Mouse (Mus musculus) embryonic facial prominence, embryonic 13.5 days (tissue): ENCODE data around the gene Zscan2. TPM values are rescaled to one million over a fixed set of nuclear protein-coding genes. Genes with fewer than 3 reads are reported as not detected.
A peak's percentile ranks its signal among the peaks of the same experiment; 100 is the strongest.

ENCODE experiments used
- ATAC-seq: fragments of 200-750 bp; cut with Nextera tagmentation; 2 replicates; pipeline ENCODE4 v1.8.0; 2017; ENCODE audit warnings: low read depth; ENCODE audit not compliant: insufficient number of reproducible peaks, insufficient read depth, low FRiP score, low TSS enrichment
- H3K27ac ChIP-seq: fragments of 300-500 bp; sonication (generic); 2 replicates; pipeline ENCODE4 v1.5.1; 2015; ENCODE audit warnings: moderate library complexity, mild to moderate bottlenecking, inconsistent platforms
- H3K27me3 ChIP-seq: fragments of 300-500 bp; sonication (generic); 2 replicates; pipeline ENCODE4 v1.6.1; 2015; ENCODE audit warnings: mild to moderate bottlenecking, inconsistent platforms
- H3K36me3 ChIP-seq: fragments of 300-500 bp; sonication (generic); 2 replicates; pipeline ENCODE4 v1.6.1; 2015; ENCODE audit warnings: mild to moderate bottlenecking, inconsistent platforms
- H3K4me1 ChIP-seq: fragments of 300-500 bp; sonication (generic); 2 replicates; pipeline ENCODE4 v1.6.1; 2015; ENCODE audit warnings: inconsistent platforms
- H3K4me2 ChIP-seq: fragments of 300-500 bp; sonication (generic); 2 replicates; pipeline ENCODE4 v1.6.1; 2015; ENCODE audit warnings: moderate library complexity, mild to moderate bottlenecking, inconsistent platforms
- H3K4me3 ChIP-seq: fragments of 300-500 bp; sonication (generic); 2 replicates; pipeline ENCODE4 v1.5.1; 2015; ENCODE audit warnings: mild to moderate bottlenecking, inconsistent platforms
- H3K9ac ChIP-seq: fragments of 300-500 bp; sonication (generic); 2 replicates; pipeline ENCODE4 v1.6.1; 2015; ENCODE audit warnings: mild to moderate bottlenecking, inconsistent platforms
- H3K9me3 ChIP-seq: fragments of 300-500 bp; sonication (generic); 2 replicates; pipeline ENCODE4 v1.6.1; 2016; ENCODE audit warnings: inconsistent platforms
- WGBS: fragments of 180-500 bp; shearing (Covaris S2); methylation state at CpG from one replicate; pipeline ENCODE4 v1.1.7; 2015; ENCODE audit warnings: mixed read lengths; 5-methylcytosine and 5-hydroxymethylcytosine counted together
- polyA plus RNA-seq: library from polyadenylated mRNA; unstranded; fragments of >200 nt; fragmentation: Nextera tagmentation; extraction: Ambion mirVana; gene quantifications from 2 replicates; pipeline ENCODE4 v1.2.1, GENCODE M21; 2015

The Zscan2 gene
- polyA plus RNA-seq, 1 experiment from 2014 or later: 3.3 TPM

DNA sequence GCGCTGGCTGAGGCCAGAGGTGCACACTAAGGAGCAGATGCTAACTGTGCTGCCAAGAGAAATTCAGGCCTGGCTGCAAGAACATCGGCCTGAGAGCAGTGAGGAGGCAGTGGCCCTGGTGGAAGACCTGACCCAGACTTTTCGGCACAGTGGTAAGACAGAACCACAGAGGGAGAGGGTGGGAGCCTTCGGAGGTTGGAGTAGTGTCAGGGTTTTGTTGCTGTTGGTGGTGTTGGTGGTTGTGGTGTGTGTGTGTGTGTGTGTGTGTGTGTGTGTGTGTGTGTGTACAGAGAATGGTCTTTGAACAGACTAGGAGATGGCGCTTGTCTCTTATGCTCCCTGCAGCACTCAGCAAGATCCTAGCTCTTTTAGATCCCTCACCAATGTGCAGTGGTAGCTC, 2.8 kb downstream of the Zscan2 start:
- no peaks in the 10 kb centered on the region for H3K27me3 ChIP-seq
- H3K27ac ChIP-seq: no peak overlapping the region
- no peak for ATAC-seq
- 0 out of 2 replicates have a peak overlapping the region, but pooled peaks have one; percentile 32 for H3K9ac ChIP-seq
- no peak overlapping the region for H3K4me3 ChIP-seq
- peak overlapping the region; percentile 0; the same call in 1 of the 2 replicates for H3K4me2 ChIP-seq
- H3K4me1 ChIP-seq: peaks cover 36% of the 10 kb centered on the region
- no peaks in the 10 kb centered on the region for H3K9me3 ChIP-seq
- peaks cover 55% of the 10 kb centered on the region for H3K36me3 ChIP-seq
- WGBS: 82% methylated on average over 5 of the region's 5 CpGs

DNA sequence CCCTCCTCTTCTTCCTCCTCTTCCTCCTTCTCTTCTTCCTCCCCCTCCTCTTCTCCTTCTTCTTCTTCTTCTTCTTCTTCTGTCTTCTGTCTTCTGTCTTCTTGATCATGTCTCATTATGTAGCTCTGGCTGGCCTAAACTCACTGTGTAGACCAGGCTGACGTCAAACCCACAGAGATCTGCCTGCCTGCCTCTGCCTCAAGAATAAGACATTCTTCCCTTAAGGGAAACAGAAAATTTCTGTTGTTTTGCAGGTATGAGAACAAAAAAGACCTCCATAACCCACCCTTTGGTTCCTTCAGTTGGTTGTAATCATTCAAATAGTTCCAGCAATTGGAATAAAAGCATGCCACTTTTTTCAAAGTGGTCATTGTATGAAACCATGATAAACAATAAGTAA, 3.4 kb downstream of the Zscan2 start:
- no peak for ATAC-seq
- peaks cover 61% of the 10 kb centered on the region for H3K36me3 ChIP-seq
- no peak overlapping the region for H3K9ac ChIP-seq
- WGBS: 78% methylated on average over 1 of the region's 1 CpGs
- no peak overlapping the region for H3K4me3 ChIP-seq
- no peaks in the 10 kb centered on the region for H3K9me3 ChIP-seq
- no peaks in the 10 kb centered on the region for H3K27me3 ChIP-seq
- H3K4me1 ChIP-seq: peaks cover 36% of the 10 kb centered on the region
- peak overlapping the region; percentile 39; the same call in 1 of the 2 replicates for H3K27ac ChIP-seq
- 0 out of 2 replicates have a peak overlapping the region, but pooled peaks have one; percentile 0 for H3K4me2 ChIP-seq

DNA sequence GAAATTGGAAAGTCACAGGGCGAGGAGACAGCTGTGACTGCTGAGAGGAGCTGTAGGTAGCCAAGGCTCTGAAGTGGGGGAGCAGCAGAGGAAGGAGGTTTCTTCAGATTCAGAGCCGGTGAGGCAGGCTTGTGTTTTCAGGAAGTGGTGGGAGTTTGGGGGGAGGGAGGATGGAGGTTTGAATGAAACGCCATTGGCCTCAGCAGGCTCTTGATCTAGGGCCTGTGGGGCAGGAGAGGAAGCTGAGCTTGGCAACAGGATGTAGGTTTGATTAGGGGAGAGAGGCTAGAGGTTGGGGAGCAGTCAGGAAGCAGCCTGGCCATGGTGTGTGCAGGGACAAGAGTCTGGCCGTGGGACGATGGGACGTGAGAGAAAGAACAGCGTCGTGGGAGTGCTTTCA, 4.1 kb downstream of the Zscan2 start:
- no peaks in the 10 kb centered on the region for H3K9me3 ChIP-seq

DNA sequence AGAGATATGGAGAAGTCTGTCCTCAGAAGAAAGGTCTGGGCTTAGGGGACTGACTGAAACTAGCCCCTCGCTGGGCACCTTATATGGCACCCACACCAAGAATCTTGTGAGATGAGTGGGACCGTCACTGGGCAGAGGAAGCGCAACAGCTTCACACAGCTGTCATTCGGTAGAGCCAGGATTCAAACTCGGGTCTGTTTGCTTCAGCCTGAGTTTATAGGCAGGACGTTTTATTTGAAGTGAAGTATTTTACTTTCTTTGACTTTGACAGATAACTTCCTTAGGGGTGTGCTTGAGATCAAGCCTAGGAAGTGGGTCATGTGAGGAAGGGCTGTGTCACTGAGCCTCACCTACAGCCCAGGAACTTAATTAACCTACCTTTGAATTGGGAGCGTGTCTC, 4.8 kb downstream of the Zscan2 start:
- WGBS: 95% methylated on average over 7 of the region's 7 CpGs
- H3K9me3 ChIP-seq: no peaks in the 10 kb centered on the region
- H3K4me3 ChIP-seq: no peak overlapping the region
- no peak overlapping the region for H3K4me2 ChIP-seq
- H3K4me1 ChIP-seq: peaks cover 32% of the 10 kb centered on the region
- H3K27ac ChIP-seq: no peak overlapping the region
- H3K36me3 ChIP-seq: peaks cover 75% of the 10 kb centered on the region
- no peaks in the 10 kb centered on the region for H3K27me3 ChIP-seq
- ATAC-seq: no peak
- H3K9ac ChIP-seq: no peak overlapping the region

More for the DNA sequence above, 4.1 kb downstream of the Zscan2 start:
- Histone ChIP-seq H3K36me3 (peaks cover 68% of the 10 kb centered on the region), H3K4me2 (no peak overlapping the region), H3K27ac (peak overlapping the region; percentile 39; the same call in 1 of the 2 replicates), H3K9ac (no peak overlapping the region), H3K4me1 (peaks cover 35% of the 10 kb centered on the region), H3K27me3 (no peaks in the 10 kb centered on the region), H3K4me3 (no peak overlapping the region)
- no peak for ATAC-seq
- WGBS: 75% methylated on average over 8 of the region's 8 CpGs

DNA sequence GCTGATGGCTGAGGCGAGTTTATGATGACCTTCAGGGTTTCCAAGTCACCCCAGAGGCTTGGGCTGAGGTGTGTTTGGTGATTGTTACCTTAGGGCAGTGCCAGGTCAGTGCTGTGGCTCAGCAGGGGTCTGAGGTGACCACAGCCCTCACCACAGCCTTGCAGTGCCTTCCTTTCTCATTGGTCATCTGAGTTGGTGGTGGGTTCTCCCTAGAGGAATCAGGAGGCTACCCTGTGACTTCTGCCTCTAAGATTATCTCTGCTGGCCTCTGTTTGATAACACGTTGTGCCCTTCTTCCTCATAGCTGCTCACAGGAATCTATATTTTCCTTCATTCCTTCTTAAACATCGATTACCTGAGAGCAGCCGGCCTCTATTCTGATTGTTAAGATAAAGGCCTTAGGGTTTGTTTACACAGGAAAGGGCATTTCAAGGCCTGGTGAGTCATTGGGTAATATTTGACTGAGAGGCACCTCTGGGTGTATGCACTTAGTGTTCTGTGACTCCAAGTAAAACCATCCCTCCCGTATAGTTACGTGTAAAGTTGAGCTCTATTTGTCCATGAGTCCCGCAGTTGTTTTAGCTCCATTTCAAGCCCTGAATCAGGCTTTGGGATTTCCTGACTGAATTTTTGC, 5.9 kb downstream of the Zscan2 start:
- H3K4me1 ChIP-seq: peaks cover 30% of the 10 kb centered on the region
- 85% methylated on average over 7 of the region's 7 CpGs for WGBS
- no peak overlapping the region for H3K27ac ChIP-seq
- H3K27me3 ChIP-seq: no peaks in the 10 kb centered on the region
- no peak overlapping the region for H3K4me2 ChIP-seq
- H3K9ac ChIP-seq: no peak overlapping the region
- no peak overlapping the region for H3K4me3 ChIP-seq
- no peaks in the 10 kb centered on the region for H3K9me3 ChIP-seq
- no peak for ATAC-seq
- H3K36me3 ChIP-seq: peaks cover 84% of the 10 kb centered on the region

DNA sequence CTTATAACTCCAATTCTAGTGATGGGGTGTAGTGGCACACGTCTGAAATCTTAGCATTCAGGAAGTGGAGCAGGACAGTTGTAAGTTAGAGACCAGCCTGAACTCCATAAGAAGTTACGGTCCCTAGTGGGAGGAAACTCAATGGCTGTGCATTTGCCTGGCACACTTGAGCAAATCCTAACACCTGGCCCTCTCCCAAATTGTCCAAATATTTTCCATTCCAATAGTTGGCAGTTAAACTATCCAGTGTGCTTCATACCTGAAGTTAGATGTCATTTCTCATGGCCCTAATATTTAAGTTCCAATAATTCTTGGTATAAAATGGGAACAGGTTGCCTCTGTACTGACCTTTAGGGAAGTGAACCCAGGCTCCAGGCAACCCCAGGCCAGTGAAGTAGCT, 8.0 kb downstream of the Zscan2 start:
- WGBS: 95% methylated on average over 2 of the region's 2 CpGs
- Histone ChIP-seq H3K4me2 (no peak overlapping the region), H3K27me3 (no peaks in the 10 kb centered on the region), H3K36me3 (peaks cover 94% of the 10 kb centered on the region), H3K4me3 (no peak overlapping the region), H3K4me1 (peaks cover 12% of the 10 kb centered on the region), H3K27ac (no peak overlapping the region), H3K9me3 (no peaks in the 10 kb centered on the region), H3K9ac (no peak overlapping the region)
- no peak for ATAC-seq

DNA sequence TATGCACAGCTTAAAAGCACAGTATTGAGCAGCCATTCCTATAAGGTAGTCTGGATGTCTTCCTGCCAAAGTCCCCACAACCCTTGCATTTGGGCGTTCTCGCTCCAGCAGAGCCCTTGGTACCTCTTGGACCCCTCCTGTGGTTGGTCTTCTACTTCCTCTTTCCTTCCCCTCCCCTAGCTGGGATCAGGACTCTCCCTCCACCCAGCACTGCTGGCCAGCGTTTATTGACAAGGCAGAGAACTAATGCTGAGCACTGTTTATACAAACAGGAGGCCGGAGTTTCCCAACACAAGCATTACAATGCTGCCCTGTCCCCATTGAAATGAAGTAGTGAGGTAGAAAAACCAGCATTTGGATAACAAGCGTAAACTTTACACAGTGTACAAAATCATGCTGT, 12.3 kb downstream of the Zscan2 start:
- Histone ChIP-seq H3K27me3 (no peaks in the 10 kb centered on the region), H3K4me1 (peaks cover 4% of the 10 kb centered on the region; the same call in 1 of the 2 replicates), H3K9me3 (no peaks in the 10 kb centered on the region), H3K9ac (no peak overlapping the region), H3K4me2 (no peak overlapping the region), H3K27ac (no peak overlapping the region), H3K4me3 (no peak overlapping the region), H3K36me3 (peaks cover 93% of the 10 kb centered on the region)
- no peak for ATAC-seq
- 92% methylated on average over 5 of the region's 5 CpGs for WGBS

DNA sequence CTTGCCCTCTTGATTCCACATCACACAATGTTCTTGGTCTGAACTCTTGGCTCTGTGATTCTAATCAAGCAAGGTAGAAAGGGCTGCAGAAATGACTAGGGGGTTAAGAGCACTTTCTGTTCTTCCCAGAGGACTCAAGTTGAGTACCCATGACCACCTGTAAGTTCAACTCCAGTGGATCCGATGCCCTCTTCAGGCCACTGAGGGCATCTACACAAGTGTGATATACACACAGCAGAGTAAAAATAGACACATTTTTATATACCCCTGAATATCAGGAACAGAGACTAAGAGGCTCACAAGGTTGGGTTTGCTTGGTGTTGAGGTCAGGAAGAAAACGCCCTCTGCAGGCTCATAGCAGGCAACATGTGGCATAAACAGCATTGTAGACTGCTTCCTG, 12.9 kb downstream of the Zscan2 start:
- H3K36me3 ChIP-seq: peaks cover 90% of the 10 kb centered on the region
- no peak overlapping the region for H3K4me2 ChIP-seq
- H3K9me3 ChIP-seq: no peaks in the 10 kb centered on the region
- H3K27ac ChIP-seq: no peak overlapping the region
- H3K4me3 ChIP-seq: no peak overlapping the region
- peaks cover 4% of the 10 kb centered on the region; the same call in 1 of the 2 replicates for H3K4me1 ChIP-seq
- 96% methylated on average over 2 of the region's 2 CpGs for WGBS
- no peak for ATAC-seq
- no peak overlapping the region for H3K9ac ChIP-seq
- no peaks in the 10 kb centered on the region for H3K27me3 ChIP-seq

DNA sequence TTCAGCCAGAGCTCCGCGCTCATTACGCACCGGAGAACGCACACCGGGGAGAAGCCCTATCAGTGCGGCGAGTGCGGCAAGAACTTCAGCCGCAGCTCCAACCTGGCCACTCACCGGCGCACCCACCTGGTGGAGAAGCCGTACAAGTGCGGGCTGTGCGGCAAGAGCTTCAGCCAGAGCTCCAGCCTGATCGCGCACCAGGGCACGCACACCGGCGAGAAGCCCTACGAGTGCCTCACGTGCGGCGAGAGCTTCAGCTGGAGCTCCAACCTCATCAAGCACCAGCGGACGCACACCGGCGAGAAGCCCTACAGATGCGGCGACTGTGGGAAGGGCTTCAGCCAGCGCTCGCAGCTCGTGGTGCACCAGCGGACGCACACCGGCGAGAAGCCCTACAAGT, 15.0 kb downstream of the Zscan2 start:
- H3K36me3 ChIP-seq: peaks cover 73% of the 10 kb centered on the region
- no peak overlapping the region for H3K9ac ChIP-seq
- no peaks in the 10 kb centered on the region for H3K9me3 ChIP-seq
- H3K4me1 ChIP-seq: peaks cover 4% of the 10 kb centered on the region; the same call in 1 of the 2 replicates
- no peaks in the 10 kb centered on the region for H3K27me3 ChIP-seq
- WGBS: 39% methylated on average over 37 of the region's 37 CpGs
- no peak overlapping the region for H3K4me3 ChIP-seq
- no peak overlapping the region for H3K27ac ChIP-seq
- ATAC-seq: no peak
- H3K4me2 ChIP-seq: no peak overlapping the region

DNA sequence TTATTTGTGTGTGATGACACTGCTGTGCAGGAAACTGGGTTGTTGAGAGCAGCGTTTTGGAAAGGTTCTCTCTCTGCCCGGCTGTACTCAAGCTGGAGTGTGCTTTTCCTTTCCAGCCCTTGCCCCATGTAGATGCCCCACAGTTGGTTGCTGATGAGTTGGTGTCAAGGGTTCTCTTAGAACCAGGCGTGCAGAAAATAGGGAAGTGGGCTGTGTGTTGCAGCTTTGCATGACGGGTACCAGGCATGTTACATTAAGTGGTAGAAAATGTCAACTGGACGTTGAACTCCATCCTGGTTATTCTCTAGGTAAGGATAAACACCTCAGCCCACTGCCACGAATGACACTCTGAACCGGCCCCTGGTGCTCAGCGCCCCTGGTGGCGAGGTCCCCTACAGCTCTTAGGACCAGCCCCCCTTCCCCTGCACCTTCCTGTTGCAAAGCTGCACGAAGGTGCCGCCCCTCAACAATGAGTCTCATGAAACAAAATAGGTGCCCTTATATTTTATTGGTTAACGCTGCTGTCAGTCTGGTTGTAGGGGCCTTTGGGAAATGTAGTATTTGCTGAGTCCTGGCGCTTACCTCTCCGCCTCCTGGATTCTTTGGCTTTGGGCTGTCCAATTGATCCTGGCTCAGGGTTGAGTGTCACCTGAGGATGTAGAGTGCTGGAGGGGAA, 22.2 kb downstream of the Zscan2 start:
- Histone ChIP-seq H3K4me1 (peaks cover 4% of the 10 kb centered on the region; the same call in 1 of the 2 replicates), H3K27ac (no peak overlapping the region), H3K4me3 (peak overlapping the region; percentile 30), H3K36me3 (peaks cover 7% of the 10 kb centered on the region), H3K9me3 (no peaks in the 10 kb centered on the region), H3K27me3 (no peaks in the 10 kb centered on the region), H3K9ac (peak overlapping the region; percentile 55; the same call in 1 of the 2 replicates), H3K4me2 (peak overlapping the region; percentile 57)
- WGBS: 21% methylated on average over 14 of the region's 14 CpGs
- peak; percentile 78 for ATAC-seq

DNA sequence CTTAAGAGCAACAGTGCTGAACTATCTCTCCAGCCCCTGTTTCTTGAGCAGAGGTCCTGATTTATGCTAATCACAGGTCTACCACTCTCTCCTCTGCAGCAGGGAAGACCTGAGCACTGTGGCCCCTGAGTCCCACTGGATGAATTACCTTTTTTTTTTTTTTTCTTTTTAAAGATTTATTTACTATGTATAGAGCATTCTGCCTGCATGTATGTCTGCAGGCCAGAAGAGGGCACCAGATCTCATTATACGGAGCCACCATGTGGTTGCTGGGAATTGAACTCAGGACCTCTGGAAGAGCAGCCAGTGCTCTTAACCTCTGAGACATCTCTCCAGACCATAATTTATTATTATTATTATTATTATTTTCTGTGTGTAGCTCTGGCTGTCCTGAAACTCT, 24.9 kb downstream of the Zscan2 start:
- no peaks in the 10 kb centered on the region for H3K9me3 ChIP-seq
- no peak overlapping the region for H3K9ac ChIP-seq
- no peak overlapping the region for H3K27ac ChIP-seq
- H3K27me3 ChIP-seq: no peaks in the 10 kb centered on the region
- WGBS: 11% methylated on average over 1 of the region's 1 CpGs
- H3K36me3 ChIP-seq: peaks cover 14% of the 10 kb centered on the region
- ATAC-seq: no peak
- H3K4me2 ChIP-seq: no peak overlapping the region
- no peak overlapping the region for H3K4me3 ChIP-seq
- H3K4me1 ChIP-seq: peaks cover 17% of the 10 kb centered on the region

DNA sequence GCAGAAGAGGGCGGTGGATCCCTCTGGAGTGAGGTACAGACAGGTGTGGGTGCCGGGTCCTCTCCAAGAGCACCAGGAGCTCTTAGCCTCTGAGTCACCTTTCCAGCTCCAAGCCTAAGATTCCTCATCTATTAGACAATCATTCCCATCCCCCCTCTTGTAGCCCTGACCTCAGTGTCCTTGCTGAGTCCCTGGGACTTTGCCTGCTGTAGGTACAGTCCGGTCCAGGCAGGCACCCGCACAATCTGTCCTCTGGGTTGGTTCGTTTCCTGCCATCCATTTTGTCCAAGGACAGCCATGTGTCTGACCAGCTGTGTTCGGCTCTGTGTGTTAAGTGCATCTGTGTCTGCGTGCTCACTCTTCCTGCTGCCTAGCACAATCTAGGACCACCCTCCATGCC, 27.9 kb downstream of the Zscan2 start:
- Histone ChIP-seq H3K4me1 (peaks cover 13% of the 10 kb centered on the region), H3K4me2 (no peak overlapping the region), H3K9me3 (no peaks in the 10 kb centered on the region), H3K9ac (no peak overlapping the region), H3K27ac (peak overlapping the region; percentile 86), H3K36me3 (peaks cover 43% of the 10 kb centered on the region), H3K27me3 (no peaks in the 10 kb centered on the region), H3K4me3 (no peak overlapping the region)
- ATAC-seq: no peak
- 73% methylated on average over 7 of the region's 7 CpGs for WGBS
